Mouse (Mus musculus): Measurements from ENCODE around the gene Olfr12.

GRCm38 (mm10) chr1:92637501-92638172 lies 20.0 kb downstream of the Olfr12 start:
- TF ChIP-seq MAX (IDR thresholded peaks at IDR 0.05) (no peak), CTCF (IDR thresholded peaks at IDR 0.05; ENCODE audit: control insufficient read depth, insufficient read depth, insufficient read length) (no peak), MYOD1 (IDR thresholded peaks at IDR 0.05; ENCODE audit: control insufficient read depth, insufficient read length, low read depth) (no peak)
